Mouse (Mus musculus): Measurements from ENCODE around the gene Glis2. TPM values are rescaled to one million over a fixed set of nuclear protein-coding genes. Genes with fewer than 3 reads are reported as not detected.

Glis2 gene
- polyA plus RNA-seq, 1 experiment from 2014 or later: 34.9 TPM

Other genes starting within 250 kb of the Glis2 start
- 1.4 and 1.6 TPM in 2 replicates for gene Adcy9, start 174.2 kb upstream of the Glis2 start, polyA plus RNA-seq (2015; fragmentation: Nextera tagmentation; extraction: Ambion mirVana)
- 36.8 and 81.2 TPM in 2 replicates for gene Srl, start 52.9 kb upstream of the Glis2 start, polyA plus RNA-seq (2015; fragmentation: Nextera tagmentation; extraction: Ambion mirVana)
- 20.4 and 20.7 TPM in 2 replicates for gene Tfap4, start 34.9 kb upstream of the Glis2 start, polyA plus RNA-seq (2015; fragmentation: Nextera tagmentation; extraction: Ambion mirVana)
- 75.8 and 83.1 TPM in 2 replicates for gene Pam16, start 30.3 kb downstream of the Glis2 start, polyA plus RNA-seq (2015; fragmentation: Nextera tagmentation; extraction: Ambion mirVana)
- 41.5 and 45.1 TPM in 2 replicates for gene Vasn, start 45.2 kb downstream of the Glis2 start, polyA plus RNA-seq (2015; fragmentation: Nextera tagmentation; extraction: Ambion mirVana)
- gene Dnaja3, start 45.3 kb downstream of the Glis2 start, polyA plus RNA-seq (2015; fragmentation: Nextera tagmentation; extraction: Ambion mirVana): 60.5 and 65.1 TPM in 2 replicates
- gene Coro7, start 85.1 kb downstream of the Glis2 start, polyA plus RNA-seq (2015; fragmentation: Nextera tagmentation; extraction: Ambion mirVana): 16.8 and 18.4 TPM in 2 replicates
- gene Nmral1, start 124.6 kb downstream of the Glis2 start, polyA plus RNA-seq (2015; fragmentation: Nextera tagmentation; extraction: Ambion mirVana): 48.3 and 54.5 TPM in 2 replicates
- gene Hmox2, start 131.6 kb downstream of the Glis2 start, polyA plus RNA-seq (2015; fragmentation: Nextera tagmentation; extraction: Ambion mirVana): 99.6 and 106 TPM in 2 replicates
- gene Cdip1, start 195.6 kb downstream of the Glis2 start, polyA plus RNA-seq (2015; fragmentation: Nextera tagmentation; extraction: Ambion mirVana): 81.8 and 90.5 TPM in 2 replicates
- 0.24 and 0.88 TPM in 2 replicates for gene 4930562C15Rik, start 240.7 kb downstream of the Glis2 start, polyA plus RNA-seq (2015; fragmentation: Nextera tagmentation; extraction: Ambion mirVana)